Mouse (Mus musculus): ENCODE results near the gene Ppargc1a. TPM values are rescaled to one million over a fixed set of nuclear protein-coding genes. Genes with fewer than 3 reads are reported as not detected.
A peak's percentile ranks its signal among the peaks of the same experiment; 100 is the strongest.

The Ppargc1a gene
- polyA plus RNA-seq, 1 experiment from 2014 or later: 4.1 TPM

GRCm38 (mm10) chr5:51497910-51498517 lies 69.5 kb downstream of the Ppargc1a start:
- 38% methylated on average over 9 of the region's 9 CpGs for WGBS
- H3K27ac ChIP-seq (ENCODE audit: low read depth, low read length): no peak overlapping the region
- H3K9me3 ChIP-seq (ENCODE audit: control insufficient read depth, low read length): no peaks in the 10 kb centered on the region
- no peak overlapping the region for H3K4me2 ChIP-seq (replicated peaks; ENCODE audit: low read depth, low read length)
- H3K27me3 ChIP-seq (ENCODE audit: control insufficient read depth, insufficient read depth, low read length): no peaks in the 10 kb centered on the region
- H3K4me3 ChIP-seq (ENCODE audit: low read depth, low read length): no peak overlapping the region
- no peaks in the 10 kb centered on the region for H3K4me1 ChIP-seq (replicated peaks; ENCODE audit: control insufficient read depth, insufficient read depth, low read length)
- no peak overlapping the region for H3K9ac ChIP-seq (ENCODE audit: low read depth, low read length)
- peak; percentile 56 for ATAC-seq (ENCODE audit: low FRiP score)
- H3K36me3 ChIP-seq (ENCODE audit: control insufficient read depth, insufficient read depth, low read length): no peaks in the 10 kb centered on the region
- peak; percentile 34 for DNase-seq (ENCODE audit: low spot score)

GRCm38 (mm10) chr5:51495446-51495845 lies 72.1 kb downstream of the Ppargc1a start:
- Histone ChIP-seq H3K4me2 (replicated peaks; ENCODE audit: low read depth, low read length) (no peak overlapping the region), H3K27ac (ENCODE audit: low read depth, low read length) (no peak overlapping the region), H3K9ac (ENCODE audit: low read depth, low read length) (no peak overlapping the region), H3K4me3 (ENCODE audit: low read depth, low read length) (no peak overlapping the region), H3K36me3 (ENCODE audit: control insufficient read depth, insufficient read depth, low read length) (no peaks in the 10 kb centered on the region), H3K4me1 (replicated peaks; ENCODE audit: control insufficient read depth, insufficient read depth, low read length) (no peaks in the 10 kb centered on the region), H3K9me3 (ENCODE audit: control insufficient read depth, low read length) (no peaks in the 10 kb centered on the region), H3K27me3 (ENCODE audit: control insufficient read depth, insufficient read depth, low read length) (no peaks in the 10 kb centered on the region)
- DNase-seq (ENCODE audit: low spot score): no peak
- ATAC-seq (ENCODE audit: low FRiP score): peak; percentile 45
- 72% methylated on average over 6 of the region's 6 CpGs for WGBS

GRCm38 (mm10) chr5:51494358-51494876 lies 73.1 kb downstream of the Ppargc1a start:
- Histone ChIP-seq H3K27me3 (ENCODE audit: control insufficient read depth, insufficient read depth, low read length) (no peaks in the 10 kb centered on the region), H3K4me1 (replicated peaks; ENCODE audit: control insufficient read depth, insufficient read depth, low read length) (no peaks in the 10 kb centered on the region), H3K36me3 (ENCODE audit: control insufficient read depth, insufficient read depth, low read length) (no peaks in the 10 kb centered on the region), H3K27ac (ENCODE audit: low read depth, low read length) (no peak overlapping the region), H3K9ac (ENCODE audit: low read depth, low read length) (no peak overlapping the region), H3K9me3 (ENCODE audit: control insufficient read depth, low read length) (no peaks in the 10 kb centered on the region), H3K4me3 (ENCODE audit: low read depth, low read length) (no peak overlapping the region), H3K4me2 (replicated peaks; ENCODE audit: low read depth, low read length) (no peak overlapping the region)
- WGBS: 74% methylated on average over 15 of the region's 15 CpGs
- no peak for ATAC-seq (ENCODE audit: low FRiP score)
- DNase-seq (ENCODE audit: low spot score): no peak

DNA sequence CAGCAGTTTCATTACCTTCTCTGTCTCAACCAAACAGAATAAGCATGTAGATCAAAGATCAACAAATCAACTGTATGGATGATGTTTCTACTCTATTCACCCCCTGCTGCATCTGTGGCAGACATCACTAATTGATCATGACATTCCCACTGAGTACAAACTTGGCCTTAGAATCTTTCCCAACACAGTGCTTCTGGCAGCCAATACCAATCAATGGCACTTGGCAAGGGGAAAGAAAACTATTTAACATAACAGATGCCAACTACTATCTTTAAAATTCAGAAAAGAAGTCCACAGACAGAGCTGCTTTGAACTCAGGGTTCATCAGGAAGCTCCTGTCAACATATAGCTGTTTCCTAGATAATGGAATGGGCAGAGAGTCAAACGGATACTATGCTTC lies 83.8 kb downstream of the Ppargc1a start:
- H3K4me3 ChIP-seq (ENCODE audit: low read depth, low read length): no peak overlapping the region
- no peak overlapping the region for H3K9ac ChIP-seq (ENCODE audit: low read depth, low read length)
- ATAC-seq (ENCODE audit: low FRiP score) (no peak), DNase-seq (ENCODE audit: low spot score) (no peak)
- H3K4me2 ChIP-seq (replicated peaks; ENCODE audit: low read depth, low read length): no peak overlapping the region
- 77% methylated on average over 1 of the region's 1 CpGs for WGBS
- no peaks in the 10 kb centered on the region for H3K4me1 ChIP-seq (replicated peaks; ENCODE audit: control insufficient read depth, insufficient read depth, low read length)
- no peak overlapping the region for H3K27ac ChIP-seq (ENCODE audit: low read depth, low read length)
- H3K36me3 ChIP-seq (ENCODE audit: control insufficient read depth, insufficient read depth, low read length): no peaks in the 10 kb centered on the region
- no peaks in the 10 kb centered on the region for H3K27me3 ChIP-seq (ENCODE audit: control insufficient read depth, insufficient read depth, low read length)
- H3K9me3 ChIP-seq (ENCODE audit: control insufficient read depth, low read length): no peaks in the 10 kb centered on the region

DNA sequence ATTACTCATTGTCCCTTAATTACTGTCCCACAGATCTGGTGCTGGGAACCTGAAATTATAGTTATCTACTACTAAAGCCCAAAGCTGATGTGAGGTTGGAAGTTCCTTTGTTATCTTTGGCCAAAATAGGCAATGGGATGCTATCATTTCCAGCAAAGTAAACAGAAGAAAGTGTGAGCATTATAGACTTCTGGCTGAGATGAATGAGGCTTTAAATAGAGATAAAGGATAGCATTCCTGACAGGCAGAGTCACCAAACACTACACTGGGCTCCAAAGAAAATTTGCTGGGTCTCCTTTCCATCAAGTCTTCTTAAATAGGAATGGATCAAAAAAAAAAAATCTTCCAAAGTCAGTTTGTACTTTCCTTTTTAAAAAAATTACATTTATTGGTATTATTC lies 87.7 kb downstream of the Ppargc1a start:
- Histone ChIP-seq H3K36me3 (ENCODE audit: control insufficient read depth, insufficient read depth, low read length) (no peaks in the 10 kb centered on the region), H3K27me3 (ENCODE audit: control insufficient read depth, insufficient read depth, low read length) (no peaks in the 10 kb centered on the region), H3K9ac (ENCODE audit: low read depth, low read length) (no peak overlapping the region), H3K9me3 (ENCODE audit: control insufficient read depth, low read length) (no peaks in the 10 kb centered on the region), H3K27ac (ENCODE audit: low read depth, low read length) (no peak overlapping the region), H3K4me2 (replicated peaks; ENCODE audit: low read depth, low read length) (no peak overlapping the region), H3K4me3 (ENCODE audit: low read depth, low read length) (no peak overlapping the region), H3K4me1 (replicated peaks; ENCODE audit: control insufficient read depth, insufficient read depth, low read length) (no peaks in the 10 kb centered on the region)
- DNase-seq (ENCODE audit: low spot score) (no peak), ATAC-seq (ENCODE audit: low FRiP score) (no peak)

- H3K9ac ChIP-seq (ENCODE audit: low read depth, low read length): no peak overlapping the region
- ATAC-seq (ENCODE audit: low FRiP score) (no peak), DNase-seq (ENCODE audit: low spot score) (no peak)
- no peaks in the 10 kb centered on the region for H3K9me3 ChIP-seq (ENCODE audit: control insufficient read depth, low read length)
- H3K27me3 ChIP-seq (ENCODE audit: control insufficient read depth, insufficient read depth, low read length): no peaks in the 10 kb centered on the region
- no peaks in the 10 kb centered on the region for H3K4me1 ChIP-seq (replicated peaks; ENCODE audit: control insufficient read depth, insufficient read depth, low read length)
- no peak overlapping the region for H3K27ac ChIP-seq (ENCODE audit: low read depth, low read length)
- H3K4me2 ChIP-seq (replicated peaks; ENCODE audit: low read depth, low read length): no peak overlapping the region
- no peak overlapping the region for H3K4me3 ChIP-seq (ENCODE audit: low read depth, low read length)
- WGBS: 75% methylated on average over 2 of the region's 2 CpGs
- no peaks in the 10 kb centered on the region for H3K36me3 ChIP-seq (ENCODE audit: control insufficient read depth, insufficient read depth, low read length)
Observed at GRCm38 (mm10) chr5:51479456-51479855, 88.1 kb downstream of the Ppargc1a start.

DNA sequence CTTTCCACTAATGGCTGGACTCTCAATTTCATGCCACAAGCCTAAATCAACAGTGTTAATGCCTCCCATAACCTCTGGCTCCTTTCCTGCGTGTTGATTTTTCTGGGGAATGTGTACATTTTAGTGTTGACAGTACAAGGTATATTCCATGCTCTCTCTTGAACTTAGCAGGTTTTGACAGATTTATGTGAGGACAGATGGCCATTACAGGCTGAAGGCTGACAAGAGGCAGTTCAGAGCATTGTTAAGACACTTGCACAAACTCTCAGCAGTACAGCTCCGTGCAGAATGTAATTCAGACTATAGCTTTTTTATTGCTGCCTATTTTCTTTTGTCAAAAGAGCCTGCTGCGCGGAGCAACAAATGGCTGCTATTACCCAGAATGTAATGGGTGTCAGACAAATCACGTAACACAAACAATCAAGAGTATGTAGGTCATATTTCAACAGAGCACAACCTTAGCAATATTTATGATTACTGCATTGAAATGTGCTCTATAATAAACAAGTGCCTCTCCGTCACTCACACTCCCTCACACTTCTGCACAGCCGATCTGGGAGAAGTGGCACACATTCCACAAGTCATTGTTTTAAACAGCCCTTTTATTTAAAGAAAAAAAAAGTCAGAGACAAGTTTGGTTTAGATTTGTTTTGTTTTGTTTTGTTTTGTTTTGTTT lies 89.1 kb downstream of the Ppargc1a start:
- WGBS: 41% methylated on average over 7 of the region's 7 CpGs
- Histone ChIP-seq H3K4me1 (replicated peaks; ENCODE audit: control insufficient read depth, insufficient read depth, low read length) (no peaks in the 10 kb centered on the region), H3K27me3 (ENCODE audit: control insufficient read depth, insufficient read depth, low read length) (no peaks in the 10 kb centered on the region), H3K36me3 (ENCODE audit: control insufficient read depth, insufficient read depth, low read length) (no peaks in the 10 kb centered on the region), H3K9ac (ENCODE audit: low read depth, low read length) (no peak overlapping the region), H3K4me2 (replicated peaks; ENCODE audit: low read depth, low read length) (no peak overlapping the region), H3K9me3 (ENCODE audit: control insufficient read depth, low read length) (no peaks in the 10 kb centered on the region), H3K4me3 (ENCODE audit: low read depth, low read length) (no peak overlapping the region), H3K27ac (ENCODE audit: low read depth, low read length) (no peak overlapping the region)
- peak; percentile 45; the same call in 1 of the 2 replicates for ATAC-seq (ENCODE audit: low FRiP score)
- DNase-seq (ENCODE audit: low spot score): no peak

GRCm38 (mm10) chr5:51477140-51477539 lies 90.4 kb downstream of the Ppargc1a start:
- H3K4me1 ChIP-seq (replicated peaks; ENCODE audit: control insufficient read depth, insufficient read depth, low read length): no peaks in the 10 kb centered on the region
- 77% methylated on average over 3 of the region's 3 CpGs for whole genome bisulfite sequencing
- H3K9me3 ChIP-seq (ENCODE audit: control insufficient read depth, low read length): no peaks in the 10 kb centered on the region
- ATAC-seq (ENCODE audit: low FRiP score) (no peak), DNase-seq (ENCODE audit: low spot score) (no peak)
- H3K9ac ChIP-seq (ENCODE audit: low read depth, low read length): no peak overlapping the region
- H3K36me3 ChIP-seq (ENCODE audit: control insufficient read depth, insufficient read depth, low read length): no peaks in the 10 kb centered on the region
- no peak overlapping the region for H3K27ac ChIP-seq (ENCODE audit: low read depth, low read length)
- H3K27me3 ChIP-seq (ENCODE audit: control insufficient read depth, insufficient read depth, low read length): no peaks in the 10 kb centered on the region
- H3K4me2 ChIP-seq (replicated peaks; ENCODE audit: low read depth, low read length): no peak overlapping the region
- H3K4me3 ChIP-seq (ENCODE audit: low read depth, low read length): no peak overlapping the region

- H3K9me3 ChIP-seq (ENCODE audit: control insufficient read depth, low read length): no peaks in the 10 kb centered on the region
- whole genome bisulfite sequencing: 50% methylated on average over 4 of the region's 4 CpGs
- H3K36me3 ChIP-seq (ENCODE audit: control insufficient read depth, insufficient read depth, low read length): no peaks in the 10 kb centered on the region
- no peak overlapping the region for H3K9ac ChIP-seq (ENCODE audit: low read depth, low read length)
- H3K4me3 ChIP-seq (ENCODE audit: low read depth, low read length): no peak overlapping the region
- no peaks in the 10 kb centered on the region for H3K27me3 ChIP-seq (ENCODE audit: control insufficient read depth, insufficient read depth, low read length)
- no peak overlapping the region for H3K4me2 ChIP-seq (replicated peaks; ENCODE audit: low read depth, low read length)
- peak; percentile 45; the same call in 1 of the 2 replicates for ATAC-seq (ENCODE audit: low FRiP score)
- DNase-seq (ENCODE audit: low spot score): no peak
- H3K27ac ChIP-seq (ENCODE audit: low read depth, low read length): no peak overlapping the region
- no peaks in the 10 kb centered on the region for H3K4me1 ChIP-seq (replicated peaks; ENCODE audit: control insufficient read depth, insufficient read depth, low read length)
Observed at GRCm38 (mm10) chr5:51475034-51475541, 92.4 kb downstream of the Ppargc1a start.
